Mouse (Mus musculus) kidney, adult 2 months (tissue): Measurements from ENCODE around the gene Noc2l.

Source experiments
- CTCF ChIP-seq: fragments of 200-500 bp; conservative IDR thresholded peaks from 2 replicates; pipeline ENCODE4 v1.5.1; 2011; ENCODE audit warnings: low read depth, mild to moderate bottlenecking, control low read depth, low read length, moderate library complexity, mixed read lengths; ENCODE audit not compliant: insufficient read depth, insufficient read length
- POLR2A ChIP-seq: fragments of 200-500 bp; IDR thresholded peaks from one replicate; pipeline ENCODE4 v1.6.1; 2011; ENCODE audit warnings: low read depth, low read length, control low read depth

GRCm38 (mm10) chr4:156224276-156224675 lies 11.5 kb upstream of the Noc2l start:
- TF ChIP-seq CTCF (no peak), POLR2A (no peak)
